Mouse (Mus musculus) CH12.LX (cell line): Measurements from ENCODE around the gene Trim56. TPM values are rescaled to one million over a fixed set of nuclear protein-coding genes. Genes with fewer than 3 reads are reported as not detected.

Source experiments
- DNase-seq: peaks from one replicate; pipeline ENCODE4 v3.0.0-alpha.2; 2013; ENCODE audit errors: extremely low read depth
- H3K27ac ChIP-seq: 2 replicates; pipeline ENCODE4 v1.5.1; 2012; ENCODE audit warnings: low read depth, mild to moderate bottlenecking, control low read depth, moderate library complexity; ENCODE audit not compliant: insufficient read depth
- H3K27me3 ChIP-seq: replicated peaks from 2 replicates; pipeline ENCODE3; 2012; ENCODE audit warnings: inconsistent platforms
- H3K36me3 ChIP-seq, 2 experiments: replicated peaks in 1 of 2; 2 replicates each; pipeline versions ENCODE3 to v1.6.1; 2012; ENCODE audit warnings: inconsistent platforms in 1 of 2, low read length in 1 of 2, mild to moderate bottlenecking in 1 of 2, mixed read lengths in 1 of 2, moderate library complexity in 1 of 2; ENCODE audit not compliant: control insufficient read depth in 1 of 2, insufficient read depth in 1 of 2
- H3K4me1 ChIP-seq, 2 experiments: 2 replicates each; pipeline ENCODE4 v1.6.1; 2012; ENCODE audit warnings: inconsistent platforms in 1 of 2, moderate library complexity in 1 of 2; ENCODE audit not compliant: insufficient read depth in 2 of 2, control insufficient read depth in 1 of 2
- H3K4me2 ChIP-seq: 2 replicates; pipeline ENCODE4 v1.6.1; 2012; ENCODE audit warnings: low read depth, mild to moderate bottlenecking, control low read depth; ENCODE audit not compliant: poor library complexity, insufficient read depth, severe bottlenecking
- H3K4me3 ChIP-seq, 3 experiments: fragments of 150-350 bp in 1 of 3; sonication (generic) in 1 of 3; replicated peaks in 1 of 3; 2 replicates each; pipeline versions ENCODE3 to v1.5.1; 2011 to 2012; ENCODE audit warnings: low read depth in 2 of 3, low read length in 2 of 3, mild to moderate bottlenecking in 2 of 3, moderate library complexity in 2 of 3, control low read depth in 1 of 3, improper control_type of control experiment in 1 of 3, inconsistent platforms in 1 of 3, mixed read lengths in 1 of 3; ENCODE audit not compliant: poor library complexity in 1 of 3
- H3K79me2 ChIP-seq: replicated peaks from 2 replicates; pipeline ENCODE4 v1.6.1; 2012; ENCODE audit warnings: mild to moderate bottlenecking, moderate library complexity; ENCODE audit not compliant: control insufficient read depth, poor library complexity, insufficient read depth, severe bottlenecking; ENCODE audit errors: extremely low read depth
- H3K9ac ChIP-seq: 2 replicates; pipeline ENCODE4 v1.6.1; 2012; ENCODE audit warnings: low read depth, mild to moderate bottlenecking, control low read depth, moderate library complexity; ENCODE audit not compliant: insufficient read depth
- H3K9me3 ChIP-seq: replicated peaks from 2 replicates; pipeline ENCODE3; 2012; ENCODE audit warnings: low read length, inconsistent platforms, mixed read lengths
- CTCF ChIP-seq, 2 experiments: IDR thresholded peaks in 1 of 2; conservative IDR thresholded peaks in 1 of 2; 2 replicates each; pipeline ENCODE4 v1.5.1; 2011 to 2012; ENCODE audit warnings: low read depth in 2 of 2, low read length in 2 of 2, improper control_type of control experiment in 1 of 2, inconsistent platforms in 1 of 2, mild to moderate bottlenecking in 1 of 2, moderate library complexity in 1 of 2
- EP300 ChIP-seq: IDR thresholded peaks from 2 replicates; pipeline ENCODE4 v1.6.1; 2011; ENCODE audit warnings: low read length, improper control_type of control experiment
- JUN ChIP-seq: IDR thresholded peaks from 2 replicates; pipeline ENCODE4 v1.6.1; 2011; ENCODE audit warnings: low read depth, mild to moderate bottlenecking, low read length, improper control_type of control experiment, moderate library complexity; ENCODE audit not compliant: insufficient read depth
- KAT2A ChIP-seq: IDR thresholded peaks from 2 replicates; pipeline ENCODE4 v1.6.1; 2012; ENCODE audit warnings: low read length, improper control_type of control experiment, inconsistent platforms; ENCODE audit not compliant: insufficient replicate concordance
- MAFK ChIP-seq: IDR thresholded peaks from 2 replicates; pipeline ENCODE4 v1.6.1; 2011; ENCODE audit warnings: low read length, improper control_type of control experiment; ENCODE audit not compliant: insufficient replicate concordance
- MAX ChIP-seq: IDR thresholded peaks from 2 replicates; pipeline ENCODE4 v1.6.1; 2011; ENCODE audit warnings: low read length, improper control_type of control experiment
- MAZ ChIP-seq: IDR thresholded peaks from 2 replicates; pipeline ENCODE4 v1.6.1; 2012; ENCODE audit warnings: low read depth, mild to moderate bottlenecking, inconsistent platforms, low read length, improper control_type of control experiment, moderate library complexity
- MEF2A ChIP-seq: IDR thresholded peaks from 2 replicates; pipeline ENCODE4 v1.6.1; 2014; ENCODE audit warnings: low read depth, mild to moderate bottlenecking, inconsistent platforms, low read length, improper control_type of control experiment, borderline replicate concordance
- MXI1 ChIP-seq: IDR thresholded peaks from 2 replicates; pipeline ENCODE4 v1.6.1; 2011; ENCODE audit warnings: mild to moderate bottlenecking, low read depth, low read length, improper control_type of control experiment
- NELFE ChIP-seq: IDR thresholded peaks from 2 replicates; pipeline ENCODE4 v1.6.1; 2011; ENCODE audit warnings: low read depth, low read length, improper control_type of control experiment
- POLR2A ChIP-seq: IDR thresholded peaks from 2 replicates; pipeline ENCODE4 v1.6.1; 2011; ENCODE audit warnings: low read depth, mild to moderate bottlenecking, improper control_type of control experiment, low read length
- RAD21 ChIP-seq: IDR thresholded peaks from 2 replicates; pipeline ENCODE4 v1.6.1; 2011; ENCODE audit warnings: low read depth, mild to moderate bottlenecking, low read length, improper control_type of control experiment, moderate library complexity
- SIN3A ChIP-seq: IDR thresholded peaks from 2 replicates; pipeline ENCODE4 v1.6.1; 2012; ENCODE audit warnings: low read length, improper control_type of control experiment, inconsistent platforms
- SMC3 ChIP-seq: IDR thresholded peaks from 2 replicates; pipeline ENCODE4 v1.6.1; 2011; ENCODE audit warnings: low read depth, low read length, improper control_type of control experiment
- TCF12 ChIP-seq: IDR thresholded peaks from 2 replicates; pipeline ENCODE4 v1.6.1; 2014; ENCODE audit warnings: low read depth, mild to moderate bottlenecking, inconsistent platforms, low read length, improper control_type of control experiment
- UBTF ChIP-seq: IDR thresholded peaks from 2 replicates; pipeline ENCODE4 v1.6.1; 2012; ENCODE audit warnings: low read depth, mild to moderate bottlenecking, inconsistent platforms, low read length, improper control_type of control experiment, moderate library complexity
- USF1 ChIP-seq: IDR thresholded peaks from 2 replicates; pipeline ENCODE4 v1.6.1; 2014; ENCODE audit warnings: low read depth, mild to moderate bottlenecking, inconsistent platforms, low read length, improper control_type of control experiment
- ZKSCAN1 ChIP-seq: IDR thresholded peaks from 2 replicates; pipeline ENCODE4 v1.6.1; 2012; ENCODE audit warnings: low read depth, inconsistent platforms, low read length, improper control_type of control experiment, borderline replicate concordance
- ZNF384 ChIP-seq: IDR thresholded peaks from 2 replicates; pipeline ENCODE4 v1.6.1; 2012; ENCODE audit warnings: low read depth, low read length, improper control_type of control experiment, inconsistent platforms
- dilution Hi-C: fragments of 300-500 bp; cut with MboI; formaldehyde crosslinking; loops from 2 replicates; pipeline ENCODE4 v1.14.3; 2020; ENCODE audit warnings: low sequenced_read_pairs; ENCODE audit not compliant: extremely low pct_unique_long_range_greater_than_20kb, extremely low pct_ligation_motif_present
- in situ Hi-C: fragments of 300-500 bp; cut with MboI; formaldehyde crosslinking; loops from 3 replicates; pipeline ENCODE4 v1.14.3; 2019; ENCODE audit warnings: low sequenced_read_pairs, low pct_ligation_motif_present, low pct_unique_long_range_greater_than_20kb, mixed read lengths
- polyA plus RNA-seq: library from polyadenylated mRNA; unstranded; fragments of >175 nt; gene quantifications from 2 replicates; pipeline ENCODE4 v1.2.1, GENCODE M21; 2012; ENCODE audit warnings: low read depth; ENCODE audit not compliant: insufficient read length
- total RNA-seq, 2 experiments: library from RNA; depleted of rRNA; stranded (reverse); fragments of 300-350 nt in 1 of 2; fragments of >200 nt in 1 of 2; gene quantifications; 2 replicates each; pipeline ENCODE4 v1.2.3; 2012 to 2014

Gene Trim56
- total and polyA plus RNA-seq, 3 experiments: 7.6 to 12.9 (median 11.2) TPM

DNA sequence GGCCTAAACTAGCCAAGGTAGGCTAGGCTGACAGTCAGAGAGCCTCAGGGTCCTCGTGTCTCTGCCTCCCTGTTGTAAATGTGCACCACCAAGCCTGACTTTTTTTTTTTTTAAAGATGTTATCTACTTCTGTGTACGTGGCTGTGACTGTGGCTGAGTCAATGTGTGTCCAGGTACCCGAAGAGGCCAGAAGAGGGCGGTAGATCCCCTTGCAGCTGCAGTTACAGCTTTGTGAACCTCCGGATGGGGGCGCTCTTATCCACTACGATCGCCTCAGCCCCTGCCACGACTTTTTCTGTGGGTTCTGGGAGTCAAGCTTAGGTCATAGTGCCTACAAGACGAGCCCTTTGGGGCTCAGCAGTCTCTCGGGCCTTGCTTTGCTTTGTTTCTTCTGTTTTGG is 43.5 kb upstream of the Trim56 start:
- Histone ChIP-seq H3K36me3 (no peaks in the 10 kb centered on the region), H3K4me1 (no peaks in the 10 kb centered on the region), H3K4me3 (no peak overlapping the region), H3K9ac (no peak overlapping the region), H3K27me3 (peaks cover 53% of the 10 kb centered on the region), H3K79me2 (no peaks in the 10 kb centered on the region), H3K4me2 (no peak overlapping the region), H3K9me3 (peaks cover 9% of the 10 kb centered on the region), H3K27ac (no peak overlapping the region)
- DNase-seq: peak; percentile 65
- TF ChIP-seq RAD21 (peak; percentile 68), JUN (no peak), SIN3A (no peak), NELFE (peak; percentile 55; the same call in 1 of the 2 replicates), CTCF (conservative IDR thresholded peaks at IDR 0.05 in 1 of 2, IDR thresholded peaks at IDR 0.05 in 1 of 2; ENCODE audit: low read depth in 2 of 2, low read length in 2 of 2) (peak; percentile 52 to 99), MEF2A (no peak), MAZ (no peak), SMC3 (peak; percentile 86)
- in situ Hi-C loops (no loop called here), dilution Hi-C loops (no loop called here)

DNA sequence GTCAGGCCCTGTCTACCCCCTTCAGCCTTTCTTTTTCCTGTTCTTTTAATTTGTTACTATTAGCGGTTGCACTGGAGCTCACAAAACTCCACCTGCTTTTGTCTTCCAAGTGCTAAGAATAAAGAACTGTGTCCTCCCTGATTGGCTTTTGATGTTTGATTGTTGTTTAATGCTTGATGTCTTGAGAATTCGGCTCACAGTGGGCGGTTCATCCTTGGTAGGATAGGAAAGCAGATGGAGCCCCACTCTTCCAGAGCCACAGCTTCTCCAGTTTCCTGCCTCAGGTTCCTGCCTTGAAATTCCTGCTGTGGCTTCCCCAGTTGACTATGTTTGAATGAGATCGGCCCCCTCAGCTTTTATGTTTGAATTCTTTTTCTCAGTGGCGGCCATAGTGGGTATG is 37.3 kb upstream of the Trim56 start:
- H3K4me1 ChIP-seq: no peaks in the 10 kb centered on the region
- H3K4me3 ChIP-seq: no peak overlapping the region
- H3K9ac ChIP-seq: no peak overlapping the region
- dilution Hi-C loops (no loop called here), in situ Hi-C loops (no loop called here)
- TF ChIP-seq ZKSCAN1 (no peak), MXI1 (no peak), MAZ (no peak), RAD21 (no peak), NELFE (no peak), ZNF384 (no peak), EP300 (no peak), SMC3 (no peak), UBTF (no peak)
- H3K9me3 ChIP-seq: peaks cover 44% of the 10 kb centered on the region
- peaks cover 13% of the 10 kb centered on the region for H3K27me3 ChIP-seq
- no peaks in the 10 kb centered on the region for H3K36me3 ChIP-seq
- no peak for DNase-seq
- H3K4me2 ChIP-seq: no peak overlapping the region
- no peaks in the 10 kb centered on the region for H3K79me2 ChIP-seq
- no peak overlapping the region for H3K27ac ChIP-seq

DNA sequence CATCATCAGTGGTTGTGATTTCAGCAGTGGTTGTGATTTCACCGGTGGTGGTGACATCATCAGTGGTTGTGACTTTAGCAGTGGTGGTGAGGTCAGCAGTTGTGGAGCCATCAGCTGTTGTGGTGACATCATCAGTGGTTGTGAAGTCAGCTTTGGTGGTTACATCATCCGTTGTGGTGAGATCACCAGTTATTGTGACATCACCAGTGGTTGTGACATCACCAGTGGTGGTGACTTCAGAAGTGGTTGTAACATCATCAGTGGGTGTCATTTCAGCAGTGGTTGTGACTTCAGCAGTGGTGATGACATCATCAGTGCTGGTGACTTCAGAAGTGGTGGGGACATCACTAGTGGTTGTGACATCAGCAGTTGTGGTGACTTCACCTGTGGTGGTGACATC is 36.6 kb upstream of the Trim56 start:
- no peaks in the 10 kb centered on the region for H3K4me1 ChIP-seq
- H3K9ac ChIP-seq: no peak overlapping the region
- H3K27ac ChIP-seq: no peak overlapping the region
- peak; percentile 62 for DNase-seq
- in situ Hi-C loops: no loop called here
- H3K4me3 ChIP-seq: no peak overlapping the region
- no peaks in the 10 kb centered on the region for H3K36me3 ChIP-seq
- H3K79me2 ChIP-seq: no peaks in the 10 kb centered on the region
- dilution Hi-C loops: no loop called here
- H3K27me3 ChIP-seq: peaks cover 13% of the 10 kb centered on the region
- peaks cover 44% of the 10 kb centered on the region for H3K9me3 ChIP-seq
- TF ChIP-seq CTCF (conservative IDR thresholded peaks at IDR 0.05 in 1 of 2, IDR thresholded peaks at IDR 0.05 in 1 of 2; ENCODE audit: low read depth in 2 of 2, low read length in 2 of 2): no peak
- TF ChIP-seq TCF12: no peak
- no peak for TF ChIP-seq SMC3
- no peak for TF ChIP-seq EP300
- no peak for TF ChIP-seq MAFK
- no peak for TF ChIP-seq KAT2A
- no peak for TF ChIP-seq UBTF
- TF ChIP-seq USF1: no peak
- TF ChIP-seq ZKSCAN1: no peak
- TF ChIP-seq MAX: no peak
- TF ChIP-seq MXI1: no peak
- TF ChIP-seq POLR2A: no peak
- no peak for TF ChIP-seq MEF2A
- TF ChIP-seq, all 38 proteins: peak for 0
- no peak overlapping the region for H3K4me2 ChIP-seq
